Mouse (Mus musculus) left cerebral cortex, postnatal 25 days (tissue): Measurements from ENCODE around the gene Gm10134. TPM values are rescaled to one million over a fixed set of nuclear protein-coding genes. Genes with fewer than 3 reads are reported as not detected.

ENCODE experiments used
- DNase-seq, 2 experiments: peaks; one replicate each; pipeline ENCODE4 v3.0.0; 2022; ENCODE audit warnings: low spot score in 2 of 2, mixed read lengths in 1 of 2
- intact Hi-C: fragments of 180-260 bp; cut with DNase I; formaldehyde crosslinking; loops from one replicate; pipeline ENCODE4 v1.15.1; 2025
- total RNA-seq, 2 experiments: library from RNA; stranded (reverse); gene quantifications; 2 replicates each; pipeline ENCODE4 v1.2.3; 2021

Gene Gm10134
- total RNA-seq, 2 experiments from 2014 or later = 1.1 to 1.2 TPM

DNA sequence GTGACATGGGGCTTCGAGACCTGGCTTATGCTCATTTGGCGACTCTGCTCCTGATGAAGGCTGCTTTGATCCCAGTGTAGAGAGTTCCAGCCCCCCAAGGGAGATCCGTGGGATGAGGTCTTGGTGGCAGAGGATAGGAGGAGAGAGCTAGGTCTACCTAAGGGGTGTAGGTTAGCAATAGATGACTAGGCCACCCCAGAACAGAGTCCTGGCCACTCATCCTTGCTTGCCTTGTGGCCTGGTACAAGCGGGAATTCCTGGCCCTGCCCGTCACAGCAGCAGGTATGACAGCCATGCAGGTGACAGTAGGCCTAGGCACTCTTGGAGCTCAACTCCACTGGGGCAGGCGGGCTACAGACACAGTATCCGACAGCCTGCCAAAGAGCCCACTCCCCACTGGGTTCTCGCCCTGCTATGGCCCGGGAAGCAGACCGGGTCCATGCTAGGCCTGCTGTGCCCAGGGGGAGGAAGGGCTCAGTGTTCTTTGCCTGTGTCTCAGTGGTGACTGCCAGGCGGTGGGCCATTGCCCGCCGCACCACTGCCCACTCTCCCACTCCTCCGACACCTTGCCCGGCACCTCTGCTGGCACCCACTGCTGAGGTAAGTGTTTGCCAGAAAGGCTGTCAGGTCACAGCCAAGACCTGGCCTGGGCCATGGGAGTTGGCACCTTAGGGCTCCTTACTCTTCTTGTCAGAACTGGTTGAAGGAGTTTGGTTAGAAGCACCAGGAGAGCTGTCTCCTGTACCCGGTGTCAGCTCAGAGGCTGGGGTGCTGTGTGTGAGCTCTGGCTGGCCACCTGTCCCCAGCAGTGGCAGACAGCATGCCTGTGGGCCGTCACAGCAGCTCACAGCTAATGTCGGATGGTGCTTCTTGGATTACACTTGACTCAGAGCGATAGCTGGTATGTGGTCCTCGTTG is 21.8 kb downstream of the Gm10134 start:
- DNase-seq = no peak
- intact Hi-C loops = no loop called here

DNA sequence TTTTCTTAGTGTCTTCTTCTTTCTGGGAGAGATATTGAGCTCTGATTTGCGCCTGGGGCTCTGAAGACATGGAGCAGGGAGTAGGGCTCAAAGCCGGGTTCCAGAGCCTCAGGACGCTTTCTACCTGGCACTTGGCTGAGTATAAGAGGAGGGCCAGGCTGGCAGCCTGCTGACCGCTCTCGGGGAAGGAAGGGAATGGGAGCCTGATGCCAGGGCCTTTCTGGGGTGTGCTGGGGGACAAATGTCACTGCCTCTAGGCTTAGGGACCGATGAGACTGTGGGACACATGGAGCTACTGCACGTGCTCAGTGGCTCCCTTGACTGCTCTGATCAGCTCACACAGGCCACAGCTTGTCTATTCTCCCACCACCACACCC is 22.4 kb downstream of the Gm10134 start:
- intact Hi-C loops = no loop called here
- DNase-seq = no peak

DNA sequence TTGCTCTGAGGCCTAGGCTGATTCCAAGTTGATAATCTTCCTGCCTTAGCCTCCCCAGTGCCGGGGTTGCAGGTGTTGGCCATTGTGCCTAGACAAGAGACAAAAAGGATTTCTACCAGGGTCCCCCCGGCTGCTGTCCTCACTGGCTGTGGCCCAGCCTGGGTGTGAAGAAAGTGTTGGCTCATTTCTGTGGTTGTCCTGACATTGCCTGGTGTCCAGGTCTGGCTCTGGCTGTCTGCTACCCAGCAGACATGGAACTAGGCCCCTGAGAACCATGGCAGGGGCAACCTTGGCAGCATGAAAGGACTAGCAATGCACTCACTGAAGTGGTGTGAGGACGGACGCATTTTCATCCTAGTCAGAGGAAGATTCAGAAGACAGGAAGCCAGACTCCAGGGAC is 24.0 kb downstream of the Gm10134 start:
- intact Hi-C loops = no loop called here

DNA sequence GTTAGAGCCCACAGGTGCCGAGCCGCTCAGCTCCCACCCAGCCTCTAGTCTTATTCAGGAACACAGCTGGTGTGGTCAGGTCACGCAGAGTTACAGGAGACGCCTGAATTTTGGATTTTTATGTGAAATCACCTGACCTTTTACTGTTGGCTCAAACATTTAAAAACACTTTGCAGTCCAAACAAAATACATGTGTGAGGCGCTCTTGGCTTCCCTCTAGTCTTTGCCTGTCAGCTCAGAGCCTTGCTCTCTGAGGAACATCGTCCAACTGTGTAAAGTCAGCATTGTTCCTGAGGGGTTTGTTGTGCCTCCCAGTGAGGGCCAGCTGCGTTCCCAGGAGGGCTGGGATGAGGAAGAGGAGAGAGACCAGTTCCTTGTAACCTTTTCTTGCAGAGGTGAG is 24.4 kb downstream of the Gm10134 start:
- intact Hi-C loops = no loop called here

More for the DNA sequence above, 24.0 kb downstream of the Gm10134 start:
- DNase-seq = no peak

DNA sequence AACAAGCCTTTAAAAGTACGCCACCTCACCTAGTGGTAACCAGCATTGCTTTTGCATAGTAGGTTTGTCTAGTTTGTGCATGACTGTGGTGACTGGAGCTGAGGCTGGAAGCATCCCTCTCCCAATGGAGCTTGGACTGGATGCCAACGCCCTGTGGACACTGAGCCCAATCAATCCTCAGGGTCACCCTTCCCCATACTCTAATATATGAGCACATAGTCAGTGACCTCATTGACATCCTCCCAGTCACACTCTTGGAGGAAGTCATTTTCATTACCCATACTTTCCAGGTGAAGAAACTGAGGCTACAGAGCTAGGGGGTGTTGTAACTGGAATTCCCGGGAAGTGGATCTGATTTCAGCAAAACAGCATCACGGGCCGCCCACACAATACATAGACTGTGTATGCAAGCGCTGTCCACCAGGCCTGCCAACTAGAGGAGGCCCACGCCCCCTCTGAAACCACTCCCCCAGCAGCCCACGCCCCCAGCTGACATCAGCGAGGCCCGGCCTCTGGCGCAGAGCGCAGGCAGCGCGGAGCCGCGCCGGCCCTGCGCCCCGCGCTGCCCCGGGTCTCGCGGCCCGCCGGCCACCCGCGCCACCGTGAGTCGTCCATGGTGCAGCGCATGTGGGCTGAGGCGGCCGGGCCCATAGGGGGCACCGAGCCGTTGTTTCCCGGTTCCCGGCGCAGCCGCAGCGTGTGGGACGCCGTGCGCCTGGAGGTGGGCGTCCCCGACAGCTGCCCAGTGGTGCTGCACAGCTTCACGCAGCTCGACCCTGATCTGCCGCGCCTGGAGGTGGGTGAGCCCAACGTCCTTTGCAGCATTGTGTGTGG is 27.3 kb downstream of the Gm10134 start:
- intact Hi-C loops = loop anchor here (1.0 kb wide), 1 partner anchor 10 kb away; no protein-coding TSS in a partner anchor
- DNase-seq = peak; percentile 87 to 94

More for the DNA sequence above, 24.4 kb downstream of the Gm10134 start:
- DNase-seq = no peak

DNA sequence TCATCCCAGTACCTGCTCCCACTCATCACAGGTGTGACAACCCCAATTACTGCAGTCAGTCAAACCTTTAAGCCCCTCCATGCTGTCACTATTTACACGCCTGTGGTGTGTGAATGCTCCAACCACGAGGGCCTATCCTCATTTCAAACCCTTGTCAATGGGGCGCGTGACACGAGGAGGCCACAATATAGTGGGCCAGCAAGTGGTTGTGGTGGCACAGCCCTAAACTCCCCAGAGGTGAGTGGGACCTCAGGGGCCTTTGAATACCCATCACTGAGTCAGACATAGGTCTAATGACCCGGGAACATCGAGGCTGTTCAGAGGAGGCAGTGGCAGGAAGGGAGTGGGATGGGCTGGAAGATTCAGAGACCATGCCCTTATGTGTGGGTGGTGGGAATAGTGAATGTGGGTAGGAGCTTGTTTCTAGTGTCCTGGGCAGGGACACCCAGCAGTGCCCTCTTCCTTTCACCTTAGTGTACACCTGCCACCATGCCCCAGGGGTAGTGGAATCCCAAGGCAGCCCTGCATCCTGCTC is 28.1 kb downstream of the Gm10134 start:
- no peak for DNase-seq
- intact Hi-C loops = loop anchor here (1.0 kb wide), 1 partner anchor 11 kb away; no protein-coding TSS in a partner anchor

DNA sequence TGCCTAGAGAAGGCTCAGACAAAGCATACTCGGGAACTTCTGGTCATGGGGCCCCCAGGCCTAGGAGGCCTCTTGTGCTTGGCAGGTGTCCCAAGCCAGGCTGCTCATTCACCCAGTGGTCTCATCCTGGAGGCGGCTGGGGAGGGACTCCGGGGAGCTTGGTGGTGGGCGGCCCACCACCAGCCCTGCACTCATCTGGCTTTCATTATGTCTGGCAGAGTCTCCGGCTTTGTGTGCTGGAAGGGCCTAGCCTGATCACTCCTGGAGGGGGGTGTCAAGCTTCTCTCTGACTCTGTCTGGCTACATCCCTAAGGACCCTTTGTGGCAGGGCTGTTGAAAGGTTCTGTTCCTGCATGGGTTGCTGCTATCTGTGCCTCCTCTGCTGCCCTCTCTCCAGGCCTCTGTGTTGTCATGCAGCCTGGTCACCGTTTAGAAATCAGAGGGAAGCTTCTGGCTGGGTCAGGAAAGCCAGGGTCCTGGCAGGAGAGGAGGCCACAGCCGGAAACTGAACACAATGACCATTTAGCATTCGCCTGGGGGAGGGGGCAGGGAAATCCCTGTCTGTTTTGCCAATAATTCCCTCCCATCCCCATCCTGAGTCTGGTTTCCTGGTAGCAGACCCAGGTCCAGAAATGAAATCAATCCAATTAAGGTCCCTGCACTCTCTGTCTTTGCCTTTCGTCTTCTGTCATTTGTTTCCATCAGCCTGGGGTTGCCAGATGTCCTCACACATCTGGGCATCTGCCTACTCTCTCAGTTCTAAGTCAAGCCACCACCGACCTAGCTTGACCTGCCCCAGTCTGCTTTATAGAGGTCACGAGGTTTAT is 28.8 kb downstream of the Gm10134 start:
- DNase-seq = no peak
- intact Hi-C loops = no loop called here

DNA sequence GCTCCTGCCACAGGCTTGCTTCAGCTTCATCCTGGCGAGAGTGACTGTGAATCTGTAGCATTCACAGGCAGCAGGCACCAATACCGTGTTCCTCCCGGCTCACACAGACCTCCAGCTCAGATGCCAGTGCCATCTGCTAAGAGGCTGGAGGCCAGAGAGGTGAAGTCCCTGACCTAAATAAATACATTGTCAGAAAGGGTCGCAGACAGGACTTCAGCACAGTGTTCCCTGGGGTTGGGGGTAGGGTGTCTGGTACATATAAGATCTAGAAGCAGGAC is 29.3 kb downstream of the Gm10134 start:
- intact Hi-C loops = no loop called here
- DNase-seq = no peak

DNA sequence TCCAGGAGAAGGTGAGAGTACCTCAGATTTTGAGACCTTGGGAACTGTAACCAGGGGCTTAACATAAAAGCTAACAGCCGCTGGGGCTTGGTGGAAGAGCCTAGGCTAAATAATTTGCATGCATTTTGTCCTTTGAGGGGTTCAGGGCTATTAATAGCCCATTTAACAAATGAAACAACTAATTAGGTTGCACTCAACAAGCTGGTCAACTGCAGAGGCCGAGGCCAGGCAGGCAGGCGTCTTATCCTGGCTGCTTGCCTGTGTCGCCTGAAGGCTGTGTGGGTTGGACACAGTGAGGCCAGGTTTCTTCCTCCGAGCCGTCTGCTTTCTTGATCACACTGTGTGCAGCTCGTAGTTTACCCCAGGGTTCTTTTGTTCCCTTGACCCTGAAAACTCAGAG is 29.8 kb downstream of the Gm10134 start:
- DNase-seq = peak in 1 of 2 experiments; percentile 78
- intact Hi-C loops = no loop called here

DNA sequence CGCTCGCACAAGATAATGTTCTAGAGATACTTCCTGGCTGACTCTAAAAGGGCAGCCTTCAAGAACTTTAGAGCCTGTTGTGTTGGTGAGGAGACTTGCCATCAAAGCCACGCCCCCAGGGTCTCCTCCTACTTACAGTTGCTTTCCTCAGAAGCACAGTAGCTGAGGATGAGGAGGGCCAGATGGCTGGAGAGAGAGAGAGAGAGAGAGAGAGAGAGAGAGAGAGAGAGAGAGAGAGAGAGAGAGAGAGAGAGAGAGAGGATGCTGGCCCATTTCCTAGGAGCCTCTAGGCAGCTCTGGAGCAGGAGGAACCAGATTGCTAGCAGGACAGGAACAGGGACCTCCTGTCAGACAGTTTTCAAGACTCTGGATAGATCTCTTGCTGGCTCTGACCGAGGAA is 30.3 kb downstream of the Gm10134 start:
- intact Hi-C loops = no loop called here
- no peak for DNase-seq

DNA sequence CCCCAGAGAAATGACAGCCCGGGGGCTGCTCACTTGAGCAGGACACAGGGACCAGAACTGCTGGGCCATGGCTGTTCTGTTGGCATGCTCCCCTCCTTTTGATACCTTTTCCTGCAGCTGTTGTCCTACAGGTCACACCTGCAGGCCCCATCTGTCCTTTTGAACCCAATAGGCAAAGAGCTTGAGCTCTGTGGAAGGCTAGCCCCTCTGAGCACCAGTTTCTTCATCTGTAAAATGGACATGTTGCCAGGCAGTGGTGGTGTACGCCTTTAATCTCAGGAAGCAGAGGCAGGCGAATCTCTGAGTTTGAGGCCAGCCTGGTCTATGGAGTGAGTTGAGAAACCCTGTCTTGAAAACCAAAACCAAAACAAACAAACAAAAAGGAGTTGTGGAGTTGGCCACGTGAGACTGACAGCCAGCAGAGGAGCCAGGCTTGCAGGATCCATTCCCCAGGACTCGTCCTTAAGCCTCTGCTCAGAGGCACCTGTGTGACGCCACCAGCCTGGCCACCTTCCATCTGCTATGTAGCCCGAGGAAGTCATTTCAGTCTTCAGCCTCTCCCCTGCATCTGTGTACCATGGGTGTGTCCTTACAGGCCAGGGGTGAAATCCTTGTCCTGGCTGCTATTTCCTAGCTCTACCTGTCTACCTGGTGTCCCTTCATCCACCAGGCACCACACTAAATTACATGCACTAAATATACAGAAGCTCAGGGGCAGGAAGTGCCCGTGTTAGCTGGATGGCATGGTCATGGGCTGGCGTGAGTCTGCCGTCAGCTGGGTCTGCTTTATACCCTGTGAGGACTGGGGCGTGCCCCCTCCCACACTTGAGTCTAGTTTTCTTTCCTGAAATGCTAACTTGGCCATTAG is 31.1 kb downstream of the Gm10134 start:
- no peak for DNase-seq
- intact Hi-C loops = no loop called here

DNA sequence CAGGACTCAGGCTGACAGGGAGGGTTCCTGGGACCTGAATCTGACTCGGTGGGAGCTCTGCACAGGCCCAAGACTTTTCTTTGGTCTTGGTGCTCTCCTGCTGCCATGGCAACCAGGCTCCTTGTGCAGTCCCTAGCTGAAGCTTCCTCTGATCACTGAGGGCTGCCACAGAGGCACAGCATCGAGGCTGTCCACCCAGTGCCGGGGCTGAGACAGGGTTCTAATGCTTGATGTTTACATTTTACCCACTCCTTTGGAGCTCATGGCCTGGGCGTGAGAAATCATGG is 31.7 kb downstream of the Gm10134 start:
- no peak for DNase-seq
- intact Hi-C loops = no loop called here

DNA sequence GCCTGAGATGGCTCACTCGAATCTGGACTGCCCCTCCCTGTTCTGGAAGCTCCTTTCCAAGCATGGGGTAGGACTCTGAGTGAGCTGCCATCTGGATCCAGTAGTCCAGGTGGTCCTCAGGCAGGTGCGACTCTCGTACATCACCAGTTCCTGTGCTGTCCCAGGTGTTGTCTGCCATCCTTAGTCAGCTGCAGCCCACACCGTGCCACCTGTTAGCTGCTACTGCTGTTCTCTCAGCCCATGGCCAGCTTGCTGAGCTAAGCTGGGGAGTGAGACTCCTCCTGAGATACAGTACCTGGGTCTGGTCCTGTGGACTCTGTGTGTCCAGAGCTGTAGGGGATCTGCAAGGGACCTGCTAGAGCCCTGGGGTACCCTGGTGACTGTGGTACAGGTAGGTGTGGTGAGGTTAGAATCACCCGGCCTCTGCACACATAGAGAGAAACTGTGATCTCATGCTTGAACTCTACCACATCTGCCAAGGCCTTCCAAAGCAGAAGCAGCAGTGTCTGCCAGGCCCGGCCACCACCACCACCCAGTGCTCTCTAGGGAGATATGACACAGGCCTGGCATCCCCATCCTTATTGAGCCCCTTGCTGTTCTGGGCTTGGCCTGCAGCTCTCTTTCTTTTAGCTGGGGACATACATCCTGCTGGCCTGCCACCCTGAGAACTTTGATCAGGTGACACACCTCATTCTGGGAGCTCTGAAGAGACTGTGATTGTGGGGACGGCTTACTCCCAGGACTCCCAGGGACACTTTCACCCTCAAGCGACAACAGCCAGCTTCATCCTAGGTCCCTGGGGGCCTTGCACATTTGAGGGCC is 32.3 kb downstream of the Gm10134 start:
- intact Hi-C loops = no loop called here
- DNase-seq = no peak

DNA sequence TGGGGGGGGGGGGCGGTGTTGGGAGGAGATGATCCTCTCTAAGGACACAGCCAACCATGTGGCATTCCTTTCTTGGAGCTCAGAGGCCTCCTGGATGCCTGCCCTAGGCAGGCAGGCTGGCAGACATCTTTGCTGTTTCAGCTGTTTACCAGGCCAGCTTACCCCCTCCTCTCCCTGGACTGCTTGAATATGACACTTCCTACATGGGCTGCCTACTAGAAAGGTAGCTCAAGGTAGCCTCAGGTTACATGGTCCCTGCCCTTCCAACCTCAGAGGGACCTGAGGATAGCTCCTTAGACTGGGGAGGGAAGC is 32.9 kb downstream of the Gm10134 start:
- intact Hi-C loops = no loop called here
- DNase-seq = no peak

DNA sequence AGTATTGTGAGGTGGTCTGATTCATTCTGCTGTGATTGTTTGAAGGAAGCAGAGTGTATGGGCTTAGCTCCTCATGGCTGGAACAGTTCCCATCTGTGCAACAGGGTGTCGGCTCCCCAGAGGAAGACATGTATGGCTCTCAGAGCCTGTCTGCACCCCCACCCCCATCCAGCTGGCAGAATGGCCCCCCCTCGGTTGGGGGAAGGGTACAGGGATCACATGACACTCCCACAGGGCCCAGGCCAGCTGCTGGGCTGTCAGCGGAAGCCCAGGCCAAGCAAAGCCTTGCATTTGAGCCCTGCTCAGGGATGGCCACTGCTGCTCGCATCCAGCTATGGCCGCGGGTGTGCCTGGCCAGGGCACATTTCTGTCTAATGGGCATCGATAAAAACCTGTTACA is 33.3 kb downstream of the Gm10134 start:
- intact Hi-C loops = no loop called here
- peak; percentile 64 to 75 for DNase-seq

DNA sequence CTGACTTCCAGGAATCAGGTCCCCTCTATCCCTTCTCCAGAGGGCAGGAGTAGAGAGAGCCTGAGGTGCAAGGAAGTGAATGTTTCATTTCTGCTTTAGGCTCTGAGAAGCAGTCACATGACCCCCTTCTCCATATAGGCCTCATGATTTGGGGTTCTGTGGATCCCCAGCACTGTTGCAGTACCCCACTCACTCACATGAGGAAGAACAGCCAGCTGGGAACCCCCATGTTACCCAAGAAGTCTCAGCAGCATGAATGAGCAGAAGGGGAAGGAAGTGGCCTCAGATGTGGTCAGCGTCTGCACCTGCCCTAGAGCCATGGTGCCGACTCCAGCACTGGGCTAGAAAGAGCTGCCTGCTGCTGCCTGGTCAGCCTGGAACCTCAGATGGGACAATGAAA is 34.1 kb downstream of the Gm10134 start:
- DNase-seq = no peak
- intact Hi-C loops = no loop called here

DNA sequence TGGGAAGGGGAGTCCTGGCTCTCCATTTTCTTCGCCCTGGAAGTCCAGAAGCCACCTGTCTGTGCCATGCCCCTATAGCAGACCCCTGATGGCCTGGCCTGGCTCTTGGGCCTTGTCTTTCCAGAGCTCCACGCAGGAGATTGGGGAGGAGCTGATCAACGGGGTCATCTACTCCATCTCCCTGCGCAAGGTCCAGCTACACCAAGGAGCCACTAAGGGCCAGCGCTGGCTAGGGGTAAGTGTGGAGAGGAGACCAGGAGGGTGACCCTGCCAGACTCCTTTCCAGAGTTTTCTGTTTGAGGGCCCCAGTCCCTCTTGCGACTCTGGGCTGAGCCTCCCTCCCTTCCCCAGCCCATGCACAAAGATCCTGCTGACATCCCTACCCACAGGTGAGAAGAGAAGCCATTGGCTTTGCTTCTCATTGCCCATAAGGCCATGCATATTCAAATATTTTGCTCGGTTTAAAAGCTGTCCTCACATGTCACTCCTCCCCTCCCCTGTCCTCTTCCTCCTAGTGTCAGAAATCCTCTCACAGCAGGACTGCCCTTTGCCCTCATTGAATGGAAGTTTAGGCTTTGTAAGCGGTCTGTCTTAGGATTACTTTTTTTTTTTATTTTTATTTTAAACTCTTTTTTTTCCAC is 34.8 kb downstream of the Gm10134 start:
- intact Hi-C loops = no loop called here
- no peak for DNase-seq

DNA sequence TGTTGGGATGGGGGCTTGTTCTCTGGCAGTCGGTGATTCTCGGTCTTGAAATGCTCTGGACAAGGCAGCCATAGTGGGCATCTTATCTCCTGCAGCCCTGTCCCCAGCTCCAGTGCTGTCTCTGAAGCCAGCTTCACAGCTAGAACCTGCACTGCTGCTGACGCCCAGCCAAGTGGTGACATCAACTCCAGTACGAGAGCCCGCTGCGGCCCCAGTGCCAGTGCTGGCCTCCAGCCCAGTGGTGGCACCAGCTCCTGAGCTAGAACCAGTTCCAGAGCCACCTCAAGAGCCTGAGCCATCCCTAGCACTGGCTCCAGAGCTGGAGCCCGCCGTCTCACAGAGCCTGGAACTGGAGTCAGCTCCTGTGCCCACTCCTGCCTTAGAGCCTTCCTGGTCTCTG is 38.0 kb downstream of the Gm10134 start:
- DNase-seq = peak in 1 of 2 experiments; percentile 65

More for the DNA sequence above, 38.0 kb downstream of the Gm10134 start:
- intact Hi-C loops = no loop called here
